Mouse (Mus musculus) hindbrain, embryonic 12.5 days (tissue): ENCODE results near the gene Inpp1. TPM values are rescaled to one million over a fixed set of nuclear protein-coding genes. Genes with fewer than 3 reads are reported as not detected.

ENCODE experiments used
- ATAC-seq: fragments of 200-750 bp; cut with Nextera tagmentation; 2 replicates; pipeline ENCODE4 v1.8.0; 2017; ENCODE audit warnings: moderate TSS enrichment; ENCODE audit not compliant: low FRiP score
- H3K27ac ChIP-seq: fragments of 300-500 bp; sonication (generic); 2 replicates; pipeline ENCODE4 v1.5.1; 2016; ENCODE audit warnings: mild to moderate bottlenecking
- H3K27me3 ChIP-seq: fragments of 300-500 bp; sonication (generic); 2 replicates; pipeline ENCODE4 v1.6.1; 2016; ENCODE audit warnings: mild to moderate bottlenecking
- H3K36me3 ChIP-seq: fragments of 300-500 bp; sonication (generic); 2 replicates; pipeline ENCODE4 v1.6.1; 2016; ENCODE audit warnings: mild to moderate bottlenecking
- H3K4me1 ChIP-seq: fragments of 300-500 bp; sonication (generic); 2 replicates; pipeline ENCODE4 v1.6.1; 2016
- H3K4me2 ChIP-seq: fragments of 300-500 bp; sonication (generic); replicated peaks from 2 replicates; pipeline ENCODE4 v1.6.1; 2016; ENCODE audit warnings: mild to moderate bottlenecking
- H3K4me3 ChIP-seq: fragments of 300-500 bp; sonication (generic); 2 replicates; pipeline ENCODE4 v1.5.1; 2016; ENCODE audit warnings: mild to moderate bottlenecking
- H3K9ac ChIP-seq: fragments of 300-500 bp; sonication (generic); 2 replicates; pipeline ENCODE4 v1.6.1; 2016; ENCODE audit warnings: mild to moderate bottlenecking, moderate library complexity
- H3K9me3 ChIP-seq: fragments of 300-500 bp; sonication (generic); replicated peaks from 2 replicates; pipeline ENCODE4 v1.6.1; 2016; ENCODE audit warnings: mild to moderate bottlenecking
- WGBS: fragments of 180-500 bp; shearing (Covaris S2); methylation state at CpG from one replicate; pipeline ENCODE4 v1.1.7; 2016; 5-methylcytosine and 5-hydroxymethylcytosine counted together
- polyA plus RNA-seq: library from polyadenylated mRNA; unstranded; fragments of >200 nt; fragmentation: Nextera tagmentation; extraction: Ambion mirVana; gene quantifications from 2 replicates; pipeline ENCODE4 v1.2.1, GENCODE M21; 2016

Inpp1 gene
- polyA plus RNA-seq, 1 experiment from 2014 or later, result 15.7 TPM

DNA sequence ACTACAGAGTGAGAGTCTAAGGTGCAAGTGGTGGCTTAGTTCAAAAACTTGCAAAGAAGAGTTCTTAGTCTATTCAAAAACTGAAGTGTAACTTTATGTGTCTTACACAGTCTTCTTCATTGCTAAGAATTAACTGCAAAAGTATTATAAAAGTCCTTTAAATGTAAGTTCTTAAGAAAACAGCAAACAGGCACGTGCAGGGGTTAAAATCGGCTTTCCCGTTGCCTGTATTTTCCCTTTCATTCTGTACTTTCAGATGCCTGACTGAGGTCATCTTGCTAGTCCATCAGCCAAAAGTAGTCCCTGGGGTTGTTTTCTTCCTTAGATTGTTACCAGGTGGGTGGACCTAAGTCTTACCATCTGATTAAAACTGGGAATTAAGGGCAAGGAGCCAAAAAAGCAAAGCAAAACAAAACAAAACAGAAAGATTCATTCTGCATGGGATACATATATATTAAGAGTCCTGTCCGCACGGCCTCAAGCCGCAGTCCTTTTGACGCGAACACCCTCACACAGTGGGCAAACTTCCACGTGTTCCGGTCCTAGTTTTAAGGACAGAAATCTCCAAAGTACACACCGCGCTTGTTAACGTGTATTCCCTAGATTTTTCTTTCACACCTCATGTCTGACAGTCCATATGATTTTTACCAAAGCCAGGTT lies 1.1 kb downstream of the Inpp1 start:
- H3K4me3 ChIP-seq, result peak overlapping the region; percentile 64
- 0 out of 2 replicates have a peak overlapping the region, but pooled peaks have one; percentile 89 for H3K9ac ChIP-seq
- no peaks in the 10 kb centered on the region for H3K36me3 ChIP-seq
- WGBS, result 65% methylated on average over 13 of the region's 13 CpGs
- ATAC-seq, result peak; percentile 27; the same call in 1 of the 2 replicates
- H3K4me1 ChIP-seq, result peaks cover 12% of the 10 kb centered on the region
- peak overlapping the region; percentile 81 for H3K4me2 ChIP-seq
- H3K9me3 ChIP-seq, result no peaks in the 10 kb centered on the region
- no peak overlapping the region for H3K27ac ChIP-seq
- no peaks in the 10 kb centered on the region for H3K27me3 ChIP-seq

DNA sequence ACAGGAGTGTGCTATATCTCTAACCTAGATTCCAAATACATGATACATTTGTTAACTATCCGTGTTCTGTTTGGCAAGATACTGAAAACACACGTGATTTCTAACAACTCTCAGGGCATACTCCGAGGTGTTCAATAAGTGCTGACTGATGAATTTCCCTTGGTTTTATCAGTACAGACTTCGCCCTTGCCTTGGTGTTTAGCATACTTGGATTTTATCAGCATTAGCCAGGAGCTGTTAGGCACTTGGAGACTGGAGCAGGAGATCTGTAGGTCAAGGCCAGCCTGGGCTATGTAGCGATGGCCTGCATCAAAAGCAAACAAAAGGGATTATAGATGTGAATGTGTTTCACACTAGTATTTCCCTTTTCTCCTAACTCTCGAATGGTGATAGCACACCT lies 9.0 kb downstream of the Inpp1 start:
- no peak overlapping the region for H3K4me3 ChIP-seq
- ATAC-seq, result no peak
- H3K9ac ChIP-seq, result no peak overlapping the region
- H3K27ac ChIP-seq, result no peak overlapping the region
- no peak overlapping the region for H3K4me2 ChIP-seq
- H3K4me1 ChIP-seq, result no peaks in the 10 kb centered on the region
- H3K36me3 ChIP-seq, result no peaks in the 10 kb centered on the region
- WGBS, result 93% methylated on average over 6 of the region's 6 CpGs
- no peaks in the 10 kb centered on the region for H3K9me3 ChIP-seq
- no peaks in the 10 kb centered on the region for H3K27me3 ChIP-seq

DNA sequence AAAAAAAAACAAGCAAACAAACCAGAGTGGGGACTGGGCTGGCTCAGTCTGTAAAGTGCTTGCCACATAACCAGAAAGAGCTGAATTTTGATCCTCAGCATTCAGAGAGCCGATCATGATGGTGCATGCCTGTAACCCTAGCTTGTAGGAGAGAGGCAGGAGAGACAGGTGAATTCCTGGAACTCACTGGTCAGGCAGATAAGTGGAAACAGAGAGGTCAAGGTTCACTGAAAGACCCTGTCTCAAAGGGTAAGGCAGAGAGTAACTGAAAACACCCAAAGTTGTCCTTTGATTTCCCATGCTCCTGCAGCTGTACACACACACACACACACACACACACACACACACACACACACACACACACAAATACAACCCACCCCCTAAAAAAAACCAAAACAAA lies 12.4 kb downstream of the Inpp1 start:
- Histone ChIP-seq H3K36me3 (no peaks in the 10 kb centered on the region), H3K4me2 (no peak overlapping the region), H3K27me3 (no peaks in the 10 kb centered on the region), H3K4me1 (peaks cover 3% of the 10 kb centered on the region; the same call in 1 of the 2 replicates), H3K9me3 (no peaks in the 10 kb centered on the region), H3K27ac (no peak overlapping the region), H3K4me3 (no peak overlapping the region), H3K9ac (no peak overlapping the region)
- WGBS, result 79% methylated on average over 1 of the region's 1 CpGs
- ATAC-seq, result no peak

DNA sequence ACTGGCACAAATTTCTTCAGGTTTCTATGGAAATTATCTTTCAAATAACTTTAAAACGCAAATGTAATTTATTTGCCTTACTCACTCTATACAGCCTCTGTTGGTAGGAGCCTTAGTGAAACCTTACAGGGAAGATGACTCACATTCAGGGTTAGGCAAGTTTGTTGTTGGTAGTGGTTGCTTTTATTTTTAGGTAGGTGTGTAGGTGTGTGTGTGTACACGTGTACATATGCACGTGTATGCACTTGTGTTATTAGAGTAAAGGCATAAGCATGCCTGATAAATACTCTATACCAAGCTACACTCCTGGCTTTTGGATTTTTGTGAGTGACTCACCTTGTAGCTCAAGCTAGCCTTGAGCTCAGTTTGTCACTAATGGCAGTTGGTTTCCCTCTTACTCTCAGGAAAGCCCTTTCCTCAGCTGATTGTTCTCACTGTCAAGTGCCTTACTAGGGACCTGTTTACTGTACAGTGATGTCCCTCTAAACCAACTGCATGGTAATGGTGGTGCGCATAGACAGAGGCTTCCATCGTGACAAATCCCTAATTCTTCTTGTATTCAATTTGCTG lies 15.0 kb downstream of the Inpp1 start:
- peaks cover 3% of the 10 kb centered on the region; the same call in 1 of the 2 replicates for H3K4me1 ChIP-seq
- H3K4me2 ChIP-seq, result no peak overlapping the region
- H3K4me3 ChIP-seq, result no peak overlapping the region
- no peak overlapping the region for H3K9ac ChIP-seq
- no peaks in the 10 kb centered on the region for H3K9me3 ChIP-seq
- ATAC-seq, result no peak
- H3K27me3 ChIP-seq, result no peaks in the 10 kb centered on the region
- no peak overlapping the region for H3K27ac ChIP-seq
- 89% methylated on average over 5 of the region's 5 CpGs for WGBS
- no peaks in the 10 kb centered on the region for H3K36me3 ChIP-seq

DNA sequence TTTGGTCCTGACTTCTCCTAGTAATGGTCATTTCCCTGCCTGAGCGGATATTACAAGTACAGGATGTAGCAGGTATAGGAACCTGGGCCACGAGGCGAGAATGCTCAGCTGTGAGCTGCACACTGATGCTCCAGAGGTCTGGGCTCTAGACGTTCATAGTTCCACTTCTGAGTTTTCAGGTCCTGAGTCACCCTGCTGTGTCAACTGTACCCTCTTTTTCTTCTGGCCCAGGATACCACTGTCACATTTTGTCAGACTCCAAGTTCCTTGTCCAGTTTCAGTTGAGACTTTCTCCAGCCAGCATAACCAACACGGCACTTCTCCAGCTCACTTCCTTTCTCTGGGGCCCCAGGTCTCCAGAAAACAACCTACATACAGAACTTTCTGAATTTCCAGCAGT lies 15.8 kb downstream of the Inpp1 start:
- H3K4me1 ChIP-seq, result peaks cover 3% of the 10 kb centered on the region; the same call in 1 of the 2 replicates
- H3K9me3 ChIP-seq, result no peaks in the 10 kb centered on the region
- H3K9ac ChIP-seq, result no peak overlapping the region
- H3K36me3 ChIP-seq, result no peaks in the 10 kb centered on the region
- no peak overlapping the region for H3K4me2 ChIP-seq
- H3K4me3 ChIP-seq, result no peak overlapping the region
- ATAC-seq, result no peak
- H3K27ac ChIP-seq, result no peak overlapping the region
- no peaks in the 10 kb centered on the region for H3K27me3 ChIP-seq
- WGBS, result 91% methylated on average over 5 of the region's 5 CpGs

DNA sequence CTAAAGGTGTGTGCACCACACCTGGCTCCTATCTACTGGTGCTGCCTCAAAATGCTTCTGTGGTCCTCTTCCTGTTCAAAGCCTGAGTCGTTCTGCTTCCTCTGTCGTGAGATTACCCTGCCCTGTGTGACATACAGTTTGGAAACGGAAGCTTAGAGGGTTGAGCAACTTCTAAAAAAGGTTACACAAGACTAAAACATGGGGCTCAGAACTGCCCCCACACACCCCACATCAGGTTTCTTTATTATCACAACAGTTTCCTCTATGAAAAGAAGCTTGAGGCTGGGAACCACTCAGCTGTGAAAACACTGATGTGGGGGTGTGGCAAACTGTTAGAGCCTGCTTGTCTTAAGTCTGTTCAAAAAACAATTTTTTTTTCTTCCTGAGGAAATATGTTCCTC lies 17.1 kb downstream of the Inpp1 start:
- WGBS, result 69% methylated on average over 3 of the region's 3 CpGs
- H3K36me3 ChIP-seq, result 0 out of 2 replicates have a peak, but pooled peaks cover 4% of the 10 kb centered on the region
- no peak overlapping the region for H3K4me3 ChIP-seq
- H3K9me3 ChIP-seq, result no peaks in the 10 kb centered on the region
- no peak for ATAC-seq
- peaks cover 3% of the 10 kb centered on the region; the same call in 1 of the 2 replicates for H3K4me1 ChIP-seq
- H3K27ac ChIP-seq, result no peak overlapping the region
- H3K27me3 ChIP-seq, result no peaks in the 10 kb centered on the region
- H3K9ac ChIP-seq, result no peak overlapping the region
- no peak overlapping the region for H3K4me2 ChIP-seq

DNA sequence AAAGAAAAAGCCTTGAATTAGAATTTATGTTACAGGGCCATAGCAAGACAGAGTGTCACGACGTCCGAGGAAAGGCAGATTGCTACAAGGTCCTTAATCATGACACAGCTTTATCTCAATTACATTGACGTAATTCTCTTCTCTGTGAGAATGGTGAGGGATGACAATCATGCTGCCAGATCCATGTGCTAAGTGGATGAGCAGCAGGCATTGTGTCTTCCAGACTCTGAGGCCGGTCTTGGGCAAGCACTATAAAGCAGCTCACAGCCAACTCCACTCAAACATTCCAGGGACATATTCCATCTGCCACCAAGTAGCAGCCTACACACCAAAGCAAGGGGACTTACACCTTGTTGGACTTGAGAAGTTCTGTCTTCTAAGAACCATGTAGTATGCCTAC lies 17.7 kb downstream of the Inpp1 start:
- Histone ChIP-seq H3K4me1 (peaks cover 3% of the 10 kb centered on the region; the same call in 1 of the 2 replicates), H3K9me3 (no peaks in the 10 kb centered on the region), H3K36me3 (0 out of 2 replicates have a peak, but pooled peaks cover 4% of the 10 kb centered on the region), H3K9ac (no peak overlapping the region), H3K4me3 (no peak overlapping the region), H3K27ac (no peak overlapping the region), H3K4me2 (no peak overlapping the region), H3K27me3 (no peaks in the 10 kb centered on the region)
- WGBS, result 82% methylated on average over 5 of the region's 5 CpGs
- ATAC-seq, result no peak

DNA sequence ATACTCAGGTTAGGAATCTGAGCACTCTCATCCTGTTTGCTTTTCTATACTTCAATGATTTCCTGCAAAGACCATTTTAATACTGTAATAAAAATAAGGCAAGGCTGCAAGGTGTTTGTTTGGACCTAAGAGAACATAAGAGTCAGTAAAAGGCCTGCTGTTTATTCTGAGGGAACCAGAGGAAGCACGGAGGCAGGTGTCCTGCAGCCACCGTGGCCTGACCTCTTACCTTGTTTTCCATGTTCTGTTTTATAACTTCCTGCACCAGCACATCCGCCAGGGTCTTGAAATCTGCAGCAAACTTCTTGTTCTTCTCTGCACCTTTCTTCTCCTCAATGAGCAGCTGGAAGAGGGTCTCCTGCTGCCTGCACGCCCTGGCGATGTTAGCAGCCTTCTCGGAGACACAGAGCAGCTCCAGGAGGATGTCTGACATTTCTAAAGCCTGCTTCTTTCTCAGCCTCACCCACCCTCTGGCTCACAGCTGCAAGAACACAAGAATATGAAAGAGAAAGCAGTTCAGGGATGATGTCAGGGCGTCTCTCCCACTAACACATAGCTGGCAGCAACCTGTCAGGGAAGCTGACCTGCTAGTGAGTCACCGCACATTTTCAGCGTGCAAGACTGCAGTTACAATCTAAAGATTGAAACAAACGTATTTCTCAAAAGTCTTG lies 18.3 kb downstream of the Inpp1 start:
- H3K4me1 ChIP-seq, result peaks cover 3% of the 10 kb centered on the region; the same call in 1 of the 2 replicates
- no peaks in the 10 kb centered on the region for H3K9me3 ChIP-seq
- 0 out of 2 replicates have a peak, but pooled peaks cover 8% of the 10 kb centered on the region for H3K36me3 ChIP-seq
- WGBS, result 78% methylated on average over 10 of the region's 10 CpGs
- ATAC-seq, result no peak
- H3K4me2 ChIP-seq, result no peak overlapping the region
- no peaks in the 10 kb centered on the region for H3K27me3 ChIP-seq
- H3K27ac ChIP-seq, result no peak overlapping the region
- H3K9ac ChIP-seq, result no peak overlapping the region
- no peak overlapping the region for H3K4me3 ChIP-seq

DNA sequence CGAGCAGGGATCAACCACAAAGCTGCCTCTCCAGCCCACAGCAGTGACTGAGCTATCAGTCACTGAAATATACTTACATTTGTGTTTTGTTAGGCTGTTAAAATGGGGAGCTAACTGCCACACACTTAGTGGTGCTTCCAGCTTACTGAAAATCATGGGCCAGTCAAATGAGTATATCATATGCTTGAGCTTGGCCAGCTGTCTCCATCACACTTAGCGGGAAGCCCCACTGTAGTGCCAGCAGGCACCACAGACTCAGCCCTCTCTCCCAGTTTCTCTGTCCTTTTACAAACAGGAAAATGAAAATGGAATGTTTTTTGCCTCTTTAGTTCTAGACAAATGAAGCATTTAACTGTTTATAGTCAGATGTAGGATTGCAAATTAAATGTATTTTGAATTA lies 21.6 kb downstream of the Inpp1 start:
- 92% methylated on average over 2 of the region's 2 CpGs for WGBS
- H3K27ac ChIP-seq, result no peak overlapping the region
- H3K4me1 ChIP-seq, result peaks cover 3% of the 10 kb centered on the region; the same call in 1 of the 2 replicates
- no peak overlapping the region for H3K4me2 ChIP-seq
- no peak for ATAC-seq
- peaks cover 16% of the 10 kb centered on the region; the same call in 1 of the 2 replicates for H3K36me3 ChIP-seq
- no peaks in the 10 kb centered on the region for H3K27me3 ChIP-seq
- no peaks in the 10 kb centered on the region for H3K9me3 ChIP-seq
- no peak overlapping the region for H3K4me3 ChIP-seq
- no peak overlapping the region for H3K9ac ChIP-seq

DNA sequence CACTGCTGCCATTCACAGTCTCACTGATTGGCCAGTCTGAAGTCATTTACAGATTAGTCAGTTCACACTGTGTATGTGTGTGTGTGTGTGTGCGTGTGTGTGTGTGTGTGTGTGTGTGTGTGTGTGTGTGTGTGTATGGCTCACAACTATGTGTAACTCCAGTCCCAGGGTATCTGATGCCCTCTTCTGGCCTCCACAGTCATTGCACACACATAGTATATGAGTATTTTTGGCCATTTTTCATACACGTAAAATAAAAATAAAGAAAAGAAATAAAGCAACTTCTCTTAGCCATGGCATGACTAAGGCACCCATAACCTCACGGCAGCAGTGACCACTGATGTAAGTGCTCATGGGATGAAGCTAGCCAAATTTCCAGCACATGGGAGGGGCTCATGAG lies 23.8 kb downstream of the Inpp1 start:
- no peak overlapping the region for H3K9ac ChIP-seq
- H3K4me1 ChIP-seq, result no peaks in the 10 kb centered on the region
- H3K4me3 ChIP-seq, result no peak overlapping the region
- no peak overlapping the region for H3K4me2 ChIP-seq
- H3K9me3 ChIP-seq, result no peaks in the 10 kb centered on the region
- no peak overlapping the region for H3K27ac ChIP-seq
- no peaks in the 10 kb centered on the region for H3K27me3 ChIP-seq
- ATAC-seq, result no peak
- H3K36me3 ChIP-seq, result peaks cover 23% of the 10 kb centered on the region; the same call in 1 of the 2 replicates
- 93% methylated on average over 3 of the region's 3 CpGs for WGBS

DNA sequence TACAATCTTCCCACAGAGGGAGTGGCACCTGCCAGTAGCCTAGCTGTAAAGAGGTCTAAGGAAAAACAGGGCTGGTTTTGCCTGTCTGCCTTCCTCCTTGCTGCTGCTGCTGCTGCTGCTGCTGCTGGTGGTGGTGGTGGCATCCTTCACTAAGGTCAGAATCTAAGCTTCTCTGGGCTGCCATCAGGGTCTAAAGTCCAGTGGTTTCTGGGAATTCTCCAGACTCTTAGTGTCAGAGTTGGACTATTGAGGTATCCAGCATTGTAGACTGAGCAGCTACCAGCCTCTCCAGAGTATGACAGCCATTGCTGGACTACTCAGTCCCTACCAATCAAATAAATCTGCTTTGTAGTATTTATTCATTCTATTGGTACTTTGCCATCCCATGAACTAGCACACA lies 24.8 kb downstream of the Inpp1 start:
- no peak for ATAC-seq
- Histone ChIP-seq H3K4me1 (no peaks in the 10 kb centered on the region), H3K9me3 (no peaks in the 10 kb centered on the region), H3K27ac (no peak overlapping the region), H3K4me2 (no peak overlapping the region), H3K36me3 (peaks cover 23% of the 10 kb centered on the region; the same call in 1 of the 2 replicates), H3K27me3 (no peaks in the 10 kb centered on the region), H3K9ac (no peak overlapping the region), H3K4me3 (no peak overlapping the region)

DNA sequence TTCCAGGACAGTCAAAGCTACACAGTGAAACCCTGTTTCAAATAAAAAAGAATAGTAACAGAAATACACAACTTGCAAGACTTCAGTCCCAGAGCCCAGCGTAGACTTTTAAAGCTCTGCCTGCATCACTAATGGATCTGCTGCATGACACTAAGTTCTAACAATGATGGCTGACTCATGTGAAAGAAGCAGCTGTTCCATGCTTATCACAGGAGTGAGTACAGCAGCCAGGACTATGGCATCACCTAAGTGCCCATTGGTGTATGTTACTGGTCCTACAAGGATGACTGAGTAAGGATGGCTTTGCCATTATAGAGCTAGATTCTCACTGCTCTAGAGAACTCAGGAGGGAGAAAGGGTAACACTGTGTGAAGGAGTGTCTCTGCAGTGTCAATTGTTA lies 30.2 kb downstream of the Inpp1 start:
- Histone ChIP-seq H3K27ac (no peak overlapping the region), H3K9me3 (no peaks in the 10 kb centered on the region), H3K36me3 (peaks cover 15% of the 10 kb centered on the region; the same call in 1 of the 2 replicates), H3K4me1 (no peaks in the 10 kb centered on the region), H3K9ac (no peak overlapping the region), H3K4me3 (no peak overlapping the region), H3K27me3 (no peaks in the 10 kb centered on the region), H3K4me2 (no peak overlapping the region)
- no peak for ATAC-seq
- WGBS, result 95% methylated on average over 1 of the region's 1 CpGs
